25 mouse cellular contexts compared by ENCODE assay signal in genomic region chr9:29862408-29862807, GRCm38 (mm10).
A peak's percentile ranks its signal among the peaks of the same experiment; 100 is the strongest.
DNase-seq lines count a peak whose midpoint lies in the region; ATAC-seq lines count a peak whose summit lies in the region.
"Had no signal": no experiment of that assay in that cellular context is flagged by ENCODE, and none has a peak within 500 bp of the region (broad histone marks: within the 10 kb centered on the region; RNA-seq: fewer than 3 reads in every experiment).

No protein-coding gene starts in this region.

- WGBS in hindbrain, embryonic 12.5 days: 39% methylated on average over 5 of the region's 5 CpGs
- 57% methylated on average over 5 of the region's 5 CpGs for WGBS in hindbrain, embryonic 11.5 days
- WGBS in midbrain, embryonic 12.5 days: 61% methylated on average over 5 of the region's 5 CpGs
- 72% methylated on average over 5 of the region's 5 CpGs for WGBS in midbrain, embryonic 10.5 days
- WGBS in forebrain, embryonic 15.5 days: 24% methylated on average over 5 of the region's 5 CpGs
- WGBS in midbrain, embryonic 16.5 days: 34% methylated on average over 5 of the region's 5 CpGs

- DNase-seq in hindbrain, embryonic 11.5 days (ENCODE audit: low spot score): no peak
- DNase-seq in midbrain, embryonic 10.5 days (ENCODE audit: low spot score): no peak
- no peak for DNase-seq in spleen, postnatal 4 days (ENCODE audit: low spot score in 2 of 2)
- DNase-seq: adrenal gland, postnatal 14 days; cerebellum, adult 8-10 months; gastrocnemius, postnatal 14 days; heart, adult 11 months; heart, postnatal 10 days; kidney, adult 9 months; kidney, postnatal 25 days; lung, postnatal 36 days; right cerebral cortex, postnatal 14 days had no signal

- peak; percentile 7; the same call in 1 of the 2 replicates for ATAC-seq in hindbrain, embryonic 12.5 days (ENCODE audit: low FRiP score)
- no peak for ATAC-seq in hindbrain, embryonic 11.5 days (ENCODE audit: low FRiP score)
- ATAC-seq in midbrain, embryonic 12.5 days (ENCODE audit: low FRiP score, low read depth): 0 out of 2 replicates have a peak, but pooled peaks have one; percentile 20
- peak; percentile 86 for ATAC-seq in forebrain, embryonic 15.5 days (replicated peaks)
- ATAC-seq in midbrain, embryonic 16.5 days: peak; percentile 66
- ATAC-seq: CD4-positive, CD25-positive, alpha-beta regulatory T cell, adult 4 months; intestine, embryonic 16.5 days had no signal

- no peaks in the 10 kb centered on the region for H3K27me3 ChIP-seq in hindbrain, embryonic 12.5 days
- no peaks in the 10 kb centered on the region for H3K27me3 ChIP-seq in hindbrain, embryonic 11.5 days (ENCODE audit: control insufficient read depth, insufficient read depth, low read length)
- 0 out of 2 replicates have a peak, but pooled peaks cover 3% of the 10 kb centered on the region for H3K27me3 ChIP-seq in midbrain, embryonic 12.5 days
- peaks cover 31% of the 10 kb centered on the region for H3K27me3 ChIP-seq in midbrain, embryonic 10.5 days (ENCODE audit: low read depth, poor library complexity, severe bottlenecking)
- no peaks in the 10 kb centered on the region for H3K27me3 ChIP-seq in forebrain, embryonic 15.5 days
- H3K27me3 ChIP-seq in midbrain, embryonic 16.5 days (ENCODE audit: control insufficient read depth, insufficient read depth, low read depth, low read length): no peaks in the 10 kb centered on the region
- H3K27me3 ChIP-seq: embryonic facial prominence, embryonic 15.5 days; heart, embryonic 12.5 days; hindbrain, embryonic 15.5 days; lung, embryonic 15.5 days; megakaryocyte, embryonic 14.5 days had no signal

- no peaks in the 10 kb centered on the region for H3K9me3 ChIP-seq in hindbrain, embryonic 12.5 days (replicated peaks)
- no peaks in the 10 kb centered on the region for H3K9me3 ChIP-seq in hindbrain, embryonic 11.5 days (ENCODE audit: control insufficient read depth, low read length)
- H3K9me3 ChIP-seq in midbrain, embryonic 12.5 days: no peaks in the 10 kb centered on the region
- no peaks in the 10 kb centered on the region for H3K9me3 ChIP-seq in midbrain, embryonic 10.5 days (replicated peaks)
- H3K9me3 ChIP-seq in forebrain, embryonic 15.5 days: no peaks in the 10 kb centered on the region
- no peaks in the 10 kb centered on the region for H3K9me3 ChIP-seq in midbrain, embryonic 16.5 days (replicated peaks; ENCODE audit: control insufficient read depth, low read length, poor library complexity, severe bottlenecking)
- H3K9me3 ChIP-seq: embryonic facial prominence, embryonic 15.5 days; heart, embryonic 12.5 days; hindbrain, embryonic 15.5 days; lung, embryonic 15.5 days had no signal

- H3K4me1 ChIP-seq in hindbrain, embryonic 12.5 days: peaks cover 35% of the 10 kb centered on the region
- H3K4me1 ChIP-seq in hindbrain, embryonic 11.5 days (replicated peaks; ENCODE audit: control insufficient read depth, insufficient read depth, low read length): peaks cover 11% of the 10 kb centered on the region
- H3K4me1 ChIP-seq in midbrain, embryonic 12.5 days: peaks cover 33% of the 10 kb centered on the region
- H3K4me1 ChIP-seq in midbrain, embryonic 10.5 days: peaks cover 38% of the 10 kb centered on the region
- peaks cover 40% of the 10 kb centered on the region for H3K4me1 ChIP-seq in forebrain, embryonic 15.5 days
- peaks cover 21% of the 10 kb centered on the region for H3K4me1 ChIP-seq in midbrain, embryonic 16.5 days (ENCODE audit: control insufficient read depth, insufficient read depth, low read length)
- H3K4me1 ChIP-seq: embryonic facial prominence, embryonic 15.5 days; heart, embryonic 12.5 days; lung, embryonic 15.5 days; megakaryocyte, embryonic 14.5 days had no signal

- H3K27ac ChIP-seq in hindbrain, embryonic 12.5 days: no peak overlapping the region
- H3K27ac ChIP-seq in hindbrain, embryonic 11.5 days (ENCODE audit: low read depth, low read length): no peak overlapping the region
- H3K27ac ChIP-seq in midbrain, embryonic 12.5 days (replicated peaks): 0 out of 2 replicates have a peak overlapping the region, but pooled peaks have one; percentile 20
- no peak overlapping the region for H3K27ac ChIP-seq in midbrain, embryonic 10.5 days (replicated peaks)
- H3K27ac ChIP-seq in forebrain, embryonic 15.5 days (replicated peaks): peak overlapping the region; percentile 50
- peak overlapping the region; percentile 3; the same call in 1 of the 2 replicates for H3K27ac ChIP-seq in midbrain, embryonic 16.5 days (ENCODE audit: low read length)
- H3K27ac ChIP-seq: embryonic facial prominence, embryonic 15.5 days; hindbrain, embryonic 15.5 days; left cerebral cortex, adult 2 months; liver, embryonic 14.5 days; lung, embryonic 15.5 days had no signal

- H3K9ac ChIP-seq in hindbrain, embryonic 12.5 days: no peak overlapping the region
- no peak overlapping the region for H3K9ac ChIP-seq in hindbrain, embryonic 11.5 days (ENCODE audit: low read depth, low read length)
- H3K9ac ChIP-seq in midbrain, embryonic 12.5 days (replicated peaks): no peak overlapping the region
- H3K9ac ChIP-seq in forebrain, embryonic 15.5 days (replicated peaks): no peak overlapping the region
- no peak overlapping the region for H3K9ac ChIP-seq in midbrain, embryonic 16.5 days (ENCODE audit: low read depth, low read length)
- H3K9ac ChIP-seq: embryonic facial prominence, embryonic 15.5 days; heart, embryonic 12.5 days; hindbrain, embryonic 15.5 days; liver, embryonic 14.5 days; lung, embryonic 15.5 days had no signal

- H3K4me3 ChIP-seq in hindbrain, embryonic 12.5 days: no peak overlapping the region
- H3K4me3 ChIP-seq in hindbrain, embryonic 11.5 days (ENCODE audit: low read depth, low read length): no peak overlapping the region
- H3K4me3 ChIP-seq in midbrain, embryonic 12.5 days: no peak overlapping the region
- H3K4me3 ChIP-seq in midbrain, embryonic 10.5 days: no peak overlapping the region
- no peak overlapping the region for H3K4me3 ChIP-seq in forebrain, embryonic 15.5 days
- no peak overlapping the region for H3K4me3 ChIP-seq in midbrain, embryonic 16.5 days (ENCODE audit: low read depth, low read length)
- H3K4me3 ChIP-seq: embryonic facial prominence, embryonic 15.5 days; heart, embryonic 12.5 days; hindbrain, embryonic 15.5 days; left cerebral cortex, adult 2 months; lung, embryonic 15.5 days; megakaryocyte, embryonic 14.5 days had no signal

- H3K36me3 ChIP-seq in hindbrain, embryonic 12.5 days: no peaks in the 10 kb centered on the region
- no peaks in the 10 kb centered on the region for H3K36me3 ChIP-seq in hindbrain, embryonic 11.5 days (ENCODE audit: control insufficient read depth, insufficient read depth, low read length)
- no peaks in the 10 kb centered on the region for H3K36me3 ChIP-seq in midbrain, embryonic 12.5 days
- no peaks in the 10 kb centered on the region for H3K36me3 ChIP-seq in midbrain, embryonic 10.5 days
- no peaks in the 10 kb centered on the region for H3K36me3 ChIP-seq in forebrain, embryonic 15.5 days
- H3K36me3 ChIP-seq in midbrain, embryonic 16.5 days (ENCODE audit: control insufficient read depth, insufficient read depth, low read length): no peaks in the 10 kb centered on the region
- H3K36me3 ChIP-seq: embryonic facial prominence, embryonic 15.5 days; heart, embryonic 12.5 days; hindbrain, embryonic 15.5 days; lung, embryonic 15.5 days had no signal

- H3K4me2 ChIP-seq in hindbrain, embryonic 12.5 days (replicated peaks): no peak overlapping the region
- no peak overlapping the region for H3K4me2 ChIP-seq in hindbrain, embryonic 11.5 days (replicated peaks; ENCODE audit: low read depth, low read length)
- H3K4me2 ChIP-seq in midbrain, embryonic 12.5 days (replicated peaks): no peak overlapping the region
- H3K4me2 ChIP-seq in forebrain, embryonic 15.5 days (replicated peaks): no peak overlapping the region
- H3K4me2 ChIP-seq in midbrain, embryonic 16.5 days (ENCODE audit: low read length): no peak overlapping the region
- H3K4me2 ChIP-seq: embryonic facial prominence, embryonic 15.5 days; heart, embryonic 12.5 days; hindbrain, embryonic 15.5 days; lung, embryonic 15.5 days had no signal

Comparison
In these comparisons a context has a peak if more than half of its experiments do, and no peak if none do; other contexts are left out.
1. H3K27ac ChIP-seq: peak in midbrain, embryonic 12.5 days (single experiment), forebrain, embryonic 15.5 days (single experiment) and midbrain, embryonic 16.5 days (single experiment); none in hindbrain, embryonic 12.5 days (single experiment), hindbrain, embryonic 11.5 days (single experiment) and midbrain, embryonic 10.5 days (single experiment).